Mouse (Mus musculus): Measurements from ENCODE around the gene Focad. TPM values are rescaled to one million over a fixed set of nuclear protein-coding genes. Genes with fewer than 3 reads are reported as not detected.
A peak's percentile ranks its signal among the peaks of the same experiment; 100 is the strongest.

The Focad gene
- polyA plus RNA-seq, 1 experiment from 2014 or later = 15.6 TPM

GRCm38 (mm10) chr4:88448976-88449375, 354.5 kb downstream of the Focad start:
- Histone ChIP-seq H3K4me3 (no peak overlapping the region), H3K4me1 (no peaks in the 10 kb centered on the region), H3K9me3 (no peaks in the 10 kb centered on the region), H3K9ac (replicated peaks) (no peak overlapping the region), H3K4me2 (replicated peaks) (no peak overlapping the region), H3K36me3 (no peaks in the 10 kb centered on the region), H3K27me3 (no peaks in the 10 kb centered on the region), H3K27ac (replicated peaks) (no peak overlapping the region)
- no peak for ATAC-seq (ENCODE audit: low FRiP score, low read depth)
- WGBS = 82% methylated on average over 2 of the region's 2 CpGs

- ATAC-seq (ENCODE audit: low FRiP score, low read depth) = no peak
- H3K4me2 ChIP-seq (replicated peaks) = no peak overlapping the region
- WGBS = 87% methylated on average over 1 of the region's 1 CpGs
- no peak overlapping the region for H3K9ac ChIP-seq (replicated peaks)
- H3K27ac ChIP-seq (replicated peaks) = no peak overlapping the region
- H3K4me1 ChIP-seq = no peaks in the 10 kb centered on the region
- no peaks in the 10 kb centered on the region for H3K36me3 ChIP-seq
- no peaks in the 10 kb centered on the region for H3K27me3 ChIP-seq
- H3K4me3 ChIP-seq = no peak overlapping the region
- H3K9me3 ChIP-seq = no peaks in the 10 kb centered on the region
Measured at GRCm38 (mm10) chr4:88450087-88450765, 355.8 kb downstream of the Focad start.

GRCm38 (mm10) chr4:88458093-88458492, 363.7 kb downstream of the Focad start:
- H3K4me3 ChIP-seq = no peak overlapping the region
- H3K27me3 ChIP-seq = no peaks in the 10 kb centered on the region
- no peak overlapping the region for H3K27ac ChIP-seq (replicated peaks)
- WGBS = 88% methylated on average over 1 of the region's 1 CpGs
- ATAC-seq (ENCODE audit: low FRiP score, low read depth) = no peak
- no peaks in the 10 kb centered on the region for H3K36me3 ChIP-seq
- H3K4me2 ChIP-seq (replicated peaks) = no peak overlapping the region
- no peak overlapping the region for H3K9ac ChIP-seq (replicated peaks)
- H3K4me1 ChIP-seq = no peaks in the 10 kb centered on the region
- H3K9me3 ChIP-seq = no peaks in the 10 kb centered on the region

GRCm38 (mm10) chr4:88458673-88459072, 364.2 kb downstream of the Focad start:
- Histone ChIP-seq H3K4me2 (replicated peaks) (no peak overlapping the region), H3K27ac (replicated peaks) (no peak overlapping the region), H3K9ac (replicated peaks) (no peak overlapping the region), H3K4me3 (no peak overlapping the region), H3K9me3 (no peaks in the 10 kb centered on the region), H3K27me3 (no peaks in the 10 kb centered on the region), H3K36me3 (no peaks in the 10 kb centered on the region), H3K4me1 (no peaks in the 10 kb centered on the region)
- 80% methylated on average over 2 of the region's 2 CpGs for WGBS
- no peak for ATAC-seq (ENCODE audit: low FRiP score, low read depth)

MicroRNAs within 50 kb of the gene (microRNA counts, 519-probe panel; counts per million panel counts)
- microRNA mmu-miR-491 = not detected

Small RNA genes within 50 kb of the gene (microRNA-seq; reads per million reads assigned to microRNA genes)
- 3.5 reads per million, percentile 12 among the genes with 10 or more reads in this experiment for gene Mir491

Other genes with a start within 250 kb of the Focad start
- gene Mllt3, start 61.3 kb upstream of the Focad start, polyA plus RNA-seq (2016; fragmentation: Nextera tagmentation; extraction: Ambion mirVana) = 80.2 and 99.9 TPM in 2 replicates

Measured in midbrain, embryonic 12.5 days (tissue).